Mouse (Mus musculus) MEL (cell line): ENCODE data around the gene Tmem132d.

Experiments
- CHD2 ChIP-seq: IDR thresholded peaks from 2 replicates; pipeline ENCODE4 v1.6.1; 2011; ENCODE audit warnings: low read length, improper control_type of control experiment
- CTCF ChIP-seq, 3 experiments: IDR thresholded peaks in 2 of 3; conservative IDR thresholded peaks in 1 of 3; 2 replicates each; pipeline ENCODE4 v1.5.1; 2011 to 2012; ENCODE audit warnings: low read length in 3 of 3, low read depth in 2 of 3, mild to moderate bottlenecking in 2 of 3, improper control_type of control experiment in 1 of 3, inconsistent platforms in 1 of 3, mixed read lengths in 1 of 3, moderate library complexity in 1 of 3; ENCODE audit not compliant: control insufficient read depth in 1 of 3, insufficient read depth in 1 of 3, poor library complexity in 1 of 3, severe bottlenecking in 1 of 3
- E2F4 ChIP-seq: IDR thresholded peaks from 2 replicates; pipeline ENCODE4 v1.6.1; 2011; ENCODE audit warnings: low read depth, low read length, improper control_type of control experiment, borderline replicate concordance
- EP300 ChIP-seq, 2 experiments: IDR thresholded peaks; 2 replicates each; pipeline ENCODE4 v1.6.1; 2011; ENCODE audit warnings: improper control_type of control experiment in 2 of 2, low read length in 2 of 2, low read depth in 1 of 2, mild to moderate bottlenecking in 1 of 2
- GATA1 ChIP-seq: IDR thresholded peaks from 2 replicates; pipeline ENCODE4 v1.6.1; 2011; ENCODE audit warnings: low read depth, low read length, improper control_type of control experiment
- HCFC1 ChIP-seq: IDR thresholded peaks from 2 replicates; pipeline ENCODE4 v1.6.1; 2012; ENCODE audit warnings: low read depth, mild to moderate bottlenecking, inconsistent platforms, low read length, improper control_type of control experiment, moderate library complexity
- MAX ChIP-seq: IDR thresholded peaks from 2 replicates; pipeline ENCODE4 v1.6.1; 2011; ENCODE audit warnings: low read length, improper control_type of control experiment
- MAZ ChIP-seq: IDR thresholded peaks from 2 replicates; pipeline ENCODE4 v1.6.1; 2012; ENCODE audit warnings: low read depth, mild to moderate bottlenecking, inconsistent platforms, low read length, improper control_type of control experiment
- MEF2A ChIP-seq: IDR thresholded peaks from 2 replicates; pipeline ENCODE4 v1.6.1; 2014; ENCODE audit warnings: low read depth, mild to moderate bottlenecking, inconsistent platforms, low read length, improper control_type of control experiment; ENCODE audit not compliant: poor library complexity, insufficient replicate concordance, severe bottlenecking; ENCODE audit errors: extremely low read depth
- MYC ChIP-seq: IDR thresholded peaks from 2 replicates; pipeline ENCODE4 v1.6.1; 2011; ENCODE audit warnings: low read depth, mild to moderate bottlenecking, low read length, improper control_type of control experiment, moderate library complexity
- POLR2A ChIP-seq, 2 experiments: IDR thresholded peaks; 2 replicates each; pipeline ENCODE4 v1.6.1; 2011 to 2012; ENCODE audit warnings: low read length in 2 of 2, mild to moderate bottlenecking in 2 of 2, control low read depth in 1 of 2, improper control_type of control experiment in 1 of 2, low read depth in 1 of 2, moderate library complexity in 1 of 2; ENCODE audit not compliant: control insufficient read depth in 1 of 2, insufficient read depth in 1 of 2, poor library complexity in 1 of 2
- POLR2AphosphoS2 ChIP-seq: IDR thresholded peaks from 2 replicates; pipeline ENCODE4 v1.6.1; 2011; ENCODE audit warnings: low read length, improper control_type of control experiment
- TCF12 ChIP-seq: IDR thresholded peaks from 2 replicates; pipeline ENCODE4 v1.6.1; 2014; ENCODE audit warnings: low read depth, mild to moderate bottlenecking, inconsistent platforms, low read length, improper control_type of control experiment, moderate library complexity
- ZNF384 ChIP-seq: IDR thresholded peaks from 2 replicates; pipeline ENCODE4 v1.6.1; 2012; ENCODE audit warnings: low read depth, mild to moderate bottlenecking, inconsistent platforms, low read length, improper control_type of control experiment

DNA sequence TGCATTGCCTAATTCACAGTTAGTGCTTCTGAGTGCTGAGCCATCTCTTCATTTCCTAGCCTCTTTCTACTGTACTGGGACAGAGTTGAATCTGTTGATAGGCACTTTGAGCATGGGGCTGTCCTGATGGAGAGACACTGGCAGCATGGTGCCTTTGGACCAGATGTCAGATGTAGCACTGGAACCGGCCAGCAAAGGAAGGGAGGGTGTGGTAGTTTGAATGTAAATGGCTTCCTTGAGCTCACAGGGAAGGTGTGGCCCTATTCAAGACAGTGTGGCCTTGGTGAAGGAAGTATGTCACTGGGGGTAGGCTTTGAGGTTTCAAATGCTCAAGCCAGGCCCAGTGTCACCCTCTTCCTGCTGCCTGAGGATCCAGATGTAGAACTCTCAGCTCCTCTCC lies 602.0 kb downstream of the Tmem132d start:
- TF ChIP-seq CTCF (IDR thresholded peaks at IDR 0.05 in 2 of 3, conservative IDR thresholded peaks at IDR 0.05 in 1 of 3; ENCODE audit: control insufficient read depth in 1 of 3, insufficient read depth in 1 of 3, low read depth in 2 of 3, low read length in 3 of 3, poor library complexity in 1 of 3, severe bottlenecking in 1 of 3) = no peak
- TF ChIP-seq CHD2 = no peak
- no peak for TF ChIP-seq POLR2A (IDR thresholded peaks at IDR 0.05; ENCODE audit: control insufficient read depth in 1 of 2, insufficient read depth in 1 of 2, low read depth in 1 of 2, low read length in 2 of 2, poor library complexity in 1 of 2)
- TF ChIP-seq MEF2A = no peak
- no peak for TF ChIP-seq POLR2AphosphoS2
- TF ChIP-seq MYC = no peak
- TF ChIP-seq MAX = no peak
- TF ChIP-seq TCF12 = no peak
- no peak for TF ChIP-seq ZNF384
- TF ChIP-seq GATA1 = no peak
- TF ChIP-seq MAZ = no peak
- TF ChIP-seq HCFC1 = no peak
- TF ChIP-seq EP300 (IDR thresholded peaks at IDR 0.05; ENCODE audit: low read depth in 1 of 2, low read length in 2 of 2) = no peak
- TF ChIP-seq E2F4 = no peak
